Mouse (Mus musculus) heart, embryonic 15.5 days (tissue): ENCODE results near the gene Ripply3. TPM values are rescaled to one million over a fixed set of nuclear protein-coding genes. Genes with fewer than 3 reads are reported as not detected.

ENCODE experiments used
- polyA plus RNA-seq: library from polyadenylated mRNA; unstranded; fragments of >200 nt; fragmentation: Nextera tagmentation; extraction: Ambion mirVana; gene quantifications from 2 replicates; pipeline ENCODE4 v1.2.1, GENCODE M21; 2015

Gene Ripply3
- polyA plus RNA-seq, 1 experiment from 2014 or later, result 4.5 TPM

Other genes starting within 250 kb of the Ripply3 start
- gene Sim2, start 243.5 kb upstream of the Ripply3 start, polyA plus RNA-seq, result 0.05 and 0.67 TPM in 2 replicates
- gene Hlcs, start 14.8 kb upstream of the Ripply3 start, polyA plus RNA-seq, result 7.4 and 8.5 TPM in 2 replicates
- gene Ttc3, start 42.2 kb downstream of the Ripply3 start, polyA plus RNA-seq, result 151 and 153 TPM in 2 replicates
- gene Pigp, start 43.4 kb downstream of the Ripply3 start, polyA plus RNA-seq, result 96.2 and 112 TPM in 2 replicates
- 41.0 and 49.6 TPM in 2 replicates for gene Vps26c, start 198.4 kb downstream of the Ripply3 start, polyA plus RNA-seq
- gene Dyrk1a, start 241.6 kb downstream of the Ripply3 start, polyA plus RNA-seq, result 7.1 and 7.3 TPM in 2 replicates